Mouse (Mus musculus): ENCODE measurements around the gene Myo15b. TPM values are rescaled to one million over a fixed set of nuclear protein-coding genes. Genes with fewer than 3 reads are reported as not detected.

Myo15b gene
- polyA plus RNA-seq, 1 experiment from 2014 or later: 12.6 TPM

GRCm38 (mm10) chr11:115898886-115899285 is 40.7 kb downstream of the Myo15b start:
- no peak overlapping the region for H3K4me3 ChIP-seq (ENCODE audit: low read length)
- no peaks in the 10 kb centered on the region for H3K9me3 ChIP-seq (ENCODE audit: low read length)
- no peak overlapping the region for H3K4me2 ChIP-seq (replicated peaks; ENCODE audit: low read depth, low read length)
- no peak overlapping the region for H3K9ac ChIP-seq (replicated peaks; ENCODE audit: low read length)
- H3K36me3 ChIP-seq (ENCODE audit: insufficient read depth, low read length): peaks cover 10% of the 10 kb centered on the region; the same call in 1 of the 2 replicates
- no peak for ATAC-seq (ENCODE audit: low FRiP score, low TSS enrichment)
- no peaks in the 10 kb centered on the region for H3K27me3 ChIP-seq (ENCODE audit: insufficient read depth, low read length)
- 10% methylated on average over 4 of the region's 4 CpGs for whole genome bisulfite sequencing
- peaks cover 45% of the 10 kb centered on the region for H3K4me1 ChIP-seq (ENCODE audit: insufficient read depth, low read length)
- peak overlapping the region; percentile 92 for H3K27ac ChIP-seq (ENCODE audit: low read length)

DNA sequence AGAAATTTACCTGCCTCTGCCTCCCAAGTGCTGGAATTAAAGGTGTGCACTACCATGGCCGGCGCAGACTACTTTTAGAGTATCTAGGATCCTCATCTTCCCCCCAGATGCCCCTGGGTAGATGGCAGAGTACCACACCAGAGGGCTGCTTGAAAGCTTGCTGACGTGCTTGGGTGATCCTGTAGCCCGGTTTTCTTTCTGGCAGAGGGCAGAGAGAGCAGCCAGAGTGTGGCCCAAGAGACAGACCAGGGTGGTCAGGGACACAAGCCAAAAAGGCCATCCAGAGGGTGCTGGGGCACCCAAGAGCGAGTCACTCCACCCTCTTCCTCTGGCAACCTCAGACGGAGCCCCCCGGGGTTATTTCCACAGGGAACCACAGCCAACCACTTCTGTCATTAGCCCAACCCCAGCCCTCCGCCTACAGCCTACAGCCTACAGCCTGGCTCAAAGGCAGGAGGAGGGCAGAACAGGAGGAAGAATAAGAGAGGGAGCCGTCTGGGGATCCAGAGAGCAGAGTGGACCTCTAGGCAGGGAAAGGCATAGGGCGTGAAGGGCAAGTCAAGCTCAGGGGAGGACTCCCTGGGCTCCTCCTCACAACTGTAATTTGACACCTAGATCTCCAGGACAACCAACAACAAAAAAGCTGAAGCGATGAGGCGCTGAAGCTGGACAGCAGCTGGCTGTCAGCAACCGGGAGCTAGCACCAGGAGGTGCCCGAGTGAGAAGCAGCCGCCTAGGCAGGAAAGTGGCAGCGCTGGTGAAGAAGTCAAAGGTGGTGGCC is 41.5 kb downstream of the Myo15b start, which contains the start of gene Smim5:
Smim5 (plus strand) TSS at position 481 of the 781 bp plus-strand sequence.
- Histone ChIP-seq H3K9me3 (ENCODE audit: low read length) (no peaks in the 10 kb centered on the region), H3K27me3 (ENCODE audit: insufficient read depth, low read length) (no peaks in the 10 kb centered on the region), H3K9ac (replicated peaks; ENCODE audit: low read length) (peak within 1 kb of the TSS; percentile 55), H3K4me1 (ENCODE audit: insufficient read depth, low read length) (peaks cover 53% of the 10 kb centered on the region), H3K4me2 (replicated peaks; ENCODE audit: low read depth, low read length) (peak within 1 kb of the TSS; percentile 26), H3K36me3 (ENCODE audit: insufficient read depth, low read length) (0 out of 2 replicates have a peak, but pooled peaks cover 7% of the 10 kb centered on the region), H3K27ac (ENCODE audit: low read length) (peak within 1 kb of the TSS; percentile 92), H3K4me3 (ENCODE audit: low read length) (peak within 1 kb of the TSS; percentile 19)
- 18% methylated on average over 16 of the region's 16 CpGs for WGBS
- ATAC-seq (ENCODE audit: low FRiP score, low TSS enrichment): peak; percentile 89

- H3K27ac ChIP-seq (ENCODE audit: low read length): peak overlapping the region; percentile 92; the same call in 1 of the 2 replicates
These were observed 42.5 kb downstream of the Myo15b start for GRCm38 (mm10) chr11:115900561-115901337.

DNA sequence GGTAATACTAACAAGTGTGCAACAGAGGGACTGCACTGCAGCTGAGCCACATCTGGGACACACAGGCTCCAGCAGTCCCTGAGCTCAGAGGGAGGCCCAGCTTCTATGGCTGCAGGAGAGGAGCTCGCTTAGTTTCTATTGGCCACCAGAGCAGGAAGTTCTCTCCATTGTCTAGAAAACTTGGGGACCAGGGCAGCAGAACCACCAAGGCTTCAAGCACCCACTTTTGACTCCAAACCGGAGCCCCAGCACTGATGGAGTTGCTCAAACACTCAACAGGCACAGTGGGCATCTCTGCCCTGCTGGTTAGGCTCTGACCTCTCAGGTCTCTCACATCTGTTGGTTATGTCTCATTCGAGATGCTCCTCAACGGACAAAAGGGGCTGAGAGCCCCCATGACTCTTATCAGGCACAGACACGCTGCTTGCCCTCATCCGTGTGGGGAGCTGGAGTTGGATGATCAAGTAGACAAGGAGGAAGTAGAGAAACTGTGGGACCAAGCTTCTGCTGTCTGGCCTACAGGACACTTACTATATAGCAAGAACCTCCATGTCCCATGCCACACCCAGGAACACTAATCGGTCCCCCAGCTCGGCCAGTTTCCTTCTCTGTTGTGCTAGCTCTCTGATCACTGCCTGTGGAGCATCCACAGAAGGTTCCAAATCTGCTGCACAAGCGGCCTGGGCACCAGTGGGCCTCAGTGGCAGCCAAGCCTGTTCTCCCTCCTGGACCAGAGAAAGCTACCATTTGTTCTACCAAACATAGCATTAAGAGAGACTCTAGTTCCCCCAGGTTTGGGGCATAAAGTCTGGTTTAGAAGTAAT is 43.3 kb downstream of the Myo15b start:
- no peak for ATAC-seq (ENCODE audit: low FRiP score, low TSS enrichment)
- H3K4me1 ChIP-seq (ENCODE audit: insufficient read depth, low read length): peaks cover 70% of the 10 kb centered on the region
- H3K9ac ChIP-seq (replicated peaks; ENCODE audit: low read length): no peak overlapping the region
- H3K27me3 ChIP-seq (ENCODE audit: insufficient read depth, low read length): no peaks in the 10 kb centered on the region
- H3K4me3 ChIP-seq (ENCODE audit: low read length): no peak overlapping the region
- H3K27ac ChIP-seq (ENCODE audit: low read length): no peak overlapping the region
- no peak overlapping the region for H3K4me2 ChIP-seq (replicated peaks; ENCODE audit: low read depth, low read length)
- 0 out of 2 replicates have a peak, but pooled peaks cover 2% of the 10 kb centered on the region for H3K36me3 ChIP-seq (ENCODE audit: insufficient read depth, low read length)
- H3K9me3 ChIP-seq (ENCODE audit: low read length): no peaks in the 10 kb centered on the region
- 85% methylated on average over 9 of the region's 9 CpGs for WGBS

More at GRCm38 (mm10) chr11:115900561-115901337, 42.5 kb downstream of the Myo15b start:
- no peak overlapping the region for H3K9ac ChIP-seq (replicated peaks; ENCODE audit: low read length)
- peak overlapping the region; percentile 19; the same call in 1 of the 2 replicates for H3K4me3 ChIP-seq (ENCODE audit: low read length)
- peak overlapping the region; percentile 26 for H3K4me2 ChIP-seq (replicated peaks; ENCODE audit: low read depth, low read length)
- peaks cover 63% of the 10 kb centered on the region for H3K4me1 ChIP-seq (ENCODE audit: insufficient read depth, low read length)
- 0 out of 2 replicates have a peak, but pooled peaks cover 7% of the 10 kb centered on the region for H3K36me3 ChIP-seq (ENCODE audit: insufficient read depth, low read length)
- ATAC-seq (ENCODE audit: low FRiP score, low TSS enrichment): no peak
- no peaks in the 10 kb centered on the region for H3K27me3 ChIP-seq (ENCODE audit: insufficient read depth, low read length)
- H3K9me3 ChIP-seq (ENCODE audit: low read length): no peaks in the 10 kb centered on the region
- WGBS: 55% methylated on average over 8 of the region's 8 CpGs

DNA sequence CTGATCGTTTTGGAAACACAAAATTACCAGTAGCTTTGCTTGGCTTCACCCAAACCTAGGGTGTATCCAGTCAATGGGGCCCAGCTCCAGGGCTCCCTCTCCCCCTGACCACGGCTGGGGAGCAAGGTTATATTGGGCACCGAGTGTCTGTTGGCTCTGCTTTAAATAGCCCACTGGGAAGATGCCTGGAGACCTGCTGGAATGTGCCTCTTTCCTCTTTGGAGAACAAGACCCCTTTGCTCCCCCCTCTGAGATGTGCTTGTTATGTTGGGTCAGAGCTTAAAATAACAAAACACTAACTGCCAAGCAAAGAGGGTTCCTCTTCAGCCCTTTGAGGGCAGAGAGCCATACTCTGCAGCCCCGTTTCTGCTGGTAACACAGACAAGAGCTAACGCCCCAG is 44.0 kb downstream of the Myo15b start:
- ATAC-seq (ENCODE audit: low FRiP score, low TSS enrichment): no peak

DNA sequence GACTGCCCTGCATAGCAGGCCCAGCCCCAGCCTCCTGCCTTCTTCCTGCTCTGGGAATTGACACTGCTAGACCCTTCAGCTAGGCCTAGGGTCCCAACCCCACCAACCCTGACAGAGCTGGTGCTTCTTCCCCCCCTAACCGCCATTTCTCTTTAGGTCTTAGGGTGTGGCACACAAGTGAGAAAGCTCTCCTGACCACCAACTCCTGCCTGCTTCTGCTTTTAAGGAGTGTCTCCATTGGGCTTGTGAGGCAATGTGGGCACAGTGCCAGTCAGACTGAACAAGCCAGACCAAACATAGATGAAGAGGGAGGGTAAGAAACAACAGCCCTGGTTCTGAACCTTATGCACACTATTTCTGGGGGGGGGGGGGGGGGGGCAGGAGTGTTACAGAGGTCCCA is 44.6 kb downstream of the Myo15b start:
- H3K27me3 ChIP-seq (ENCODE audit: insufficient read depth, low read length): no peaks in the 10 kb centered on the region
- no peak overlapping the region for H3K9ac ChIP-seq (replicated peaks; ENCODE audit: low read length)
- peak overlapping the region; percentile 13; the same call in 1 of the 2 replicates for H3K27ac ChIP-seq (ENCODE audit: low read length)
- H3K4me1 ChIP-seq (ENCODE audit: insufficient read depth, low read length): peaks cover 79% of the 10 kb centered on the region
- H3K9me3 ChIP-seq (ENCODE audit: low read length): no peaks in the 10 kb centered on the region
- no peak for ATAC-seq (ENCODE audit: low FRiP score, low TSS enrichment)
- WGBS: 71% methylated on average over 1 of the region's 1 CpGs
- no peaks in the 10 kb centered on the region for H3K36me3 ChIP-seq (ENCODE audit: insufficient read depth, low read length)
- H3K4me2 ChIP-seq (replicated peaks; ENCODE audit: low read depth, low read length): no peak overlapping the region
- no peak overlapping the region for H3K4me3 ChIP-seq (ENCODE audit: low read length)

More for the DNA sequence above, 44.0 kb downstream of the Myo15b start:
- no peaks in the 10 kb centered on the region for H3K9me3 ChIP-seq (ENCODE audit: low read length)
- no peak overlapping the region for H3K9ac ChIP-seq (replicated peaks; ENCODE audit: low read length)
- peaks cover 76% of the 10 kb centered on the region for H3K4me1 ChIP-seq (ENCODE audit: insufficient read depth, low read length)
- H3K4me2 ChIP-seq (replicated peaks; ENCODE audit: low read depth, low read length): no peak overlapping the region
- H3K36me3 ChIP-seq (ENCODE audit: insufficient read depth, low read length): no peaks in the 10 kb centered on the region
- 84% methylated on average over 5 of the region's 5 CpGs for WGBS
- no peaks in the 10 kb centered on the region for H3K27me3 ChIP-seq (ENCODE audit: insufficient read depth, low read length)
- no peak overlapping the region for H3K4me3 ChIP-seq (ENCODE audit: low read length)
- H3K27ac ChIP-seq (ENCODE audit: low read length): peak overlapping the region; percentile 13; the same call in 1 of the 2 replicates

- H3K4me1 ChIP-seq (ENCODE audit: insufficient read depth, low read length): peaks cover 75% of the 10 kb centered on the region
- peaks cover 5% of the 10 kb centered on the region; the same call in 1 of the 2 replicates for H3K36me3 ChIP-seq (ENCODE audit: insufficient read depth, low read length)
- H3K9ac ChIP-seq (replicated peaks; ENCODE audit: low read length): 0 out of 2 replicates have a peak overlapping the region, but pooled peaks have one; percentile 22
- no peaks in the 10 kb centered on the region for H3K27me3 ChIP-seq (ENCODE audit: insufficient read depth, low read length)
- 50% methylated on average over 11 of the region's 11 CpGs for WGBS
- H3K4me2 ChIP-seq (replicated peaks; ENCODE audit: low read depth, low read length): no peak overlapping the region
- peak overlapping the region; percentile 93 for H3K27ac ChIP-seq (ENCODE audit: low read length)
- no peak for ATAC-seq (ENCODE audit: low FRiP score, low TSS enrichment)
- no peak overlapping the region for H3K4me3 ChIP-seq (ENCODE audit: low read length)
- no peaks in the 10 kb centered on the region for H3K9me3 ChIP-seq (ENCODE audit: low read length)
These were observed 45.4 kb downstream of the Myo15b start for GRCm38 (mm10) chr11:115903384-115904230.

- 53% methylated on average over 8 of the region's 8 CpGs for WGBS
- H3K4me1 ChIP-seq (ENCODE audit: insufficient read depth, low read length): peaks cover 67% of the 10 kb centered on the region
- no peak overlapping the region; the same call in 1 of the 2 replicates for H3K4me2 ChIP-seq (replicated peaks; ENCODE audit: low read depth, low read length)
- 0 out of 2 replicates have a peak overlapping the region, but pooled peaks have one; percentile 22 for H3K9ac ChIP-seq (replicated peaks; ENCODE audit: low read length)
- no peaks in the 10 kb centered on the region for H3K27me3 ChIP-seq (ENCODE audit: insufficient read depth, low read length)
- ATAC-seq (ENCODE audit: low FRiP score, low TSS enrichment): no peak
- peaks cover 6% of the 10 kb centered on the region; the same call in 1 of the 2 replicates for H3K36me3 ChIP-seq (ENCODE audit: insufficient read depth, low read length)
- H3K9me3 ChIP-seq (ENCODE audit: low read length): no peaks in the 10 kb centered on the region
- H3K4me3 ChIP-seq (ENCODE audit: low read length): no peak overlapping the region
- H3K27ac ChIP-seq (ENCODE audit: low read length): peak overlapping the region; percentile 93
These were observed 46.2 kb downstream of the Myo15b start for GRCm38 (mm10) chr11:115904231-115904955.
